In the genomic region with DNA sequence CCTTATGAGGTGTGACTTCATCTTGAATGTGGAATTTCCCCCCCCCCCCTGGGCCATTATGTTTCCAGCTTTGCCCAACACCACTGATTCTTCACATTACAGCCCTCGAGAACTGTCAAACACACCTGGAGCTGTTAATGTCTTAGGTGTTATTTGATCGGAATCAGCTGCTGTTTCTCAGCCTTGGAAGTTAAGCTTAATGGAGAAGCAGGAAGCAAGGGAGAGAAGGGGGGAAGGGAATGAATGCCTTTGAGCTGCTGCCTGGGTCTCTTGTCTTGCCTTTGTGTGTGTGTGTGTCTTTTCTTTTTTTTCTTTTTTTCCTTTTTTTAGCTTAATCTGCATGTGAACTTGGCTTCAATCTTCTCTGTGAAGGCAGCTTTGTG, we compare ENCODE assay signal across 13 mouse cellular contexts.
DNase-seq lines count a peak whose midpoint lies in the region; ATAC-seq and TF ChIP-seq lines count a peak whose summit lies in the region.
"Had no signal": no experiment of that assay in that cellular context is flagged by ENCODE, and none has a peak within 500 bp of the region (broad histone marks: within the 10 kb centered on the region; RNA-seq: fewer than 3 reads in every experiment).

No protein-coding gene starts in this region.

- no peak for TF ChIP-seq POLR2A in kidney, adult 2 months (IDR thresholded peaks at IDR 0.05; ENCODE audit: low read depth, low read length)

- no peaks in the 10 kb centered on the region for H3K27me3 ChIP-seq in kidney, embryonic 14.5 days (ENCODE audit: control insufficient read depth, insufficient read depth, low read length)
- H3K27me3 ChIP-seq in kidney, adult 2 months (replicated peaks; ENCODE audit: control insufficient read depth, insufficient read depth, low read length): no peaks in the 10 kb centered on the region; the same call in 1 of the 2 replicates
- H3K27me3 ChIP-seq: hindbrain, embryonic 13.5 days had no signal

- H3K27ac ChIP-seq in kidney, embryonic 14.5 days (ENCODE audit: low read depth, low read length): no peak overlapping the region
- H3K27ac ChIP-seq in kidney, adult 2 months (ENCODE audit: insufficient read depth, low read depth, low read length): no peak overlapping the region
- H3K27ac ChIP-seq: heart, adult 2 months; hindbrain, embryonic 13.5 days; layer of hippocampus, adult 2 months had no signal

- no peak overlapping the region for H3K4me3 ChIP-seq in kidney, embryonic 14.5 days (ENCODE audit: low read length)
- H3K4me3 ChIP-seq in kidney, adult 2 months (ENCODE audit: insufficient read depth, low read depth, low read length): no peak overlapping the region
- H3K4me3 ChIP-seq: heart, adult 2 months; hindbrain, embryonic 13.5 days; layer of hippocampus, adult 2 months had no signal

- 21% methylated on average over 2 of the region's 2 CpGs for WGBS in kidney, embryonic 14.5 days
- 20% methylated on average over 2 of the region's 2 CpGs for WGBS in kidney, adult 2 months

- H3K9ac ChIP-seq in kidney, embryonic 14.5 days (ENCODE audit: low read depth, low read length): no peak overlapping the region
- H3K9ac ChIP-seq: hindbrain, embryonic 13.5 days had no signal

- peaks cover 8% of the 10 kb centered on the region; the same call in 1 of the 2 replicates for H3K4me1 ChIP-seq in kidney, embryonic 14.5 days (ENCODE audit: control insufficient read depth, insufficient read depth, low read length)
- H3K4me1 ChIP-seq in kidney, adult 2 months (ENCODE audit: control insufficient read depth, insufficient read depth, low read length): no peaks in the 10 kb centered on the region

- H3K4me2 ChIP-seq in kidney, embryonic 14.5 days (replicated peaks; ENCODE audit: low read depth, low read length): no peak overlapping the region
- H3K4me2 ChIP-seq: hindbrain, embryonic 13.5 days had no signal

- ATAC-seq in kidney, embryonic 14.5 days (ENCODE audit: low FRiP score, low TSS enrichment): peak; percentile 77

- TF ChIP-seq CTCF in kidney, adult 2 months (conservative IDR thresholded peaks at IDR 0.05; ENCODE audit: insufficient read depth, insufficient read length, low read depth, low read length): no peak

- H3K9me3 ChIP-seq in kidney, embryonic 14.5 days (ENCODE audit: control insufficient read depth, low read length): no peaks in the 10 kb centered on the region
- H3K9me3 ChIP-seq: hindbrain, embryonic 13.5 days had no signal

- DNase-seq in kidney, adult 2 months: no peak
- peak; percentile 30 for DNase-seq in embryo, embryonic 11.5 days (ENCODE audit: low read depth, low spot score)
- DNase-seq in hindlimb bud, embryonic 11.5 days (ENCODE audit: extremely low spot score, low read depth, low spot score): peak; percentile 62
- peak; percentile 70 for DNase-seq in lung, postnatal 36 days
- DNase-seq in T-cell, adult 2 months (ENCODE audit: low spot score): no peak
- DNase-seq in right cerebral cortex, postnatal 14 days: no peak
- DNase-seq: cerebellum, adult 9-11 months; heart, adult 2 months; left cerebral cortex, postnatal 4 days; thymus, postnatal 36 days had no signal

- H3K36me3 ChIP-seq in kidney, embryonic 14.5 days (ENCODE audit: control insufficient read depth, insufficient read depth, low read length): no peaks in the 10 kb centered on the region
- no peaks in the 10 kb centered on the region for H3K36me3 ChIP-seq in kidney, adult 2 months (ENCODE audit: control insufficient read depth, insufficient read depth, low read length)
- H3K36me3 ChIP-seq: hindbrain, embryonic 13.5 days had no signal

Comparison
In these comparisons a context has a peak if more than half of its experiments do, and no peak if none do; other contexts are left out.
1. DNase-seq: peak in embryo, embryonic 11.5 days (single experiment), hindlimb bud, embryonic 11.5 days (single experiment) and lung, postnatal 36 days (single experiment); none in kidney, adult 2 months (single experiment), T-cell, adult 2 months (single experiment) and right cerebral cortex, postnatal 14 days (single experiment).